Mouse (Mus musculus) neural tube, embryonic 14.5 days (tissue): ENCODE data around the gene Aak1. TPM values are rescaled to one million over a fixed set of nuclear protein-coding genes. Genes with fewer than 3 reads are reported as not detected.
"Not testable (repeated sequence)": the region's sequence is repeated elsewhere in the genome, so short reads cannot be mapped to it uniquely, and the experiment has no call there.

Experiments used
- ATAC-seq: fragments of 200-750 bp; cut with Nextera tagmentation; 2 replicates; pipeline ENCODE4 v1.8.0; 2017; ENCODE audit warnings: low read depth, mild to moderate bottlenecking, moderate TSS enrichment, moderate library complexity
- H3K27ac ChIP-seq: fragments of 300-500 bp; sonication (generic); 2 replicates; pipeline ENCODE4 v1.5.1; 2014; ENCODE audit warnings: low read depth, mild to moderate bottlenecking, control low read depth, low read length, moderate library complexity, mixed read lengths
- H3K27me3 ChIP-seq: fragments of 300-500 bp; sonication (generic); 2 replicates; pipeline ENCODE4 v1.6.1; 2014; ENCODE audit warnings: low read length; ENCODE audit not compliant: control insufficient read depth, insufficient read depth
- H3K36me3 ChIP-seq: fragments of 300-500 bp; sonication (generic); 2 replicates; pipeline ENCODE4 v1.6.1; 2014; ENCODE audit warnings: low read length, mixed read lengths; ENCODE audit not compliant: control insufficient read depth, insufficient read depth
- H3K4me1 ChIP-seq: fragments of 300-500 bp; sonication (generic); 2 replicates; pipeline ENCODE4 v1.6.1; 2014; ENCODE audit warnings: low read length; ENCODE audit not compliant: control insufficient read depth, insufficient read depth
- H3K4me2 ChIP-seq: fragments of 300-500 bp; sonication (generic); 2 replicates; pipeline ENCODE4 v1.6.1; 2014; ENCODE audit warnings: mild to moderate bottlenecking, low read depth, low read length, control low read depth
- H3K4me3 ChIP-seq: fragments of 300-500 bp; sonication (generic); 2 replicates; pipeline ENCODE4 v1.5.1; 2014; ENCODE audit warnings: low read depth, low read length, control low read depth, mixed read lengths
- H3K9ac ChIP-seq: fragments of 300-500 bp; sonication (generic); replicated peaks from 2 replicates; pipeline ENCODE4 v1.6.1; 2014; ENCODE audit warnings: low read depth, mild to moderate bottlenecking, control low read depth, low read length, mixed read lengths
- H3K9me3 ChIP-seq: fragments of 300-500 bp; sonication (generic); 2 replicates; pipeline ENCODE4 v1.6.1; 2016; ENCODE audit warnings: low read length; ENCODE audit not compliant: control insufficient read depth
- WGBS: fragments of 180-500 bp; shearing (Covaris S2); extraction: QIAGEN DNeasy Blood & Tissue Kit; methylation state at CpG from one replicate; pipeline ENCODE4 v1.1.7; 2014; 5-methylcytosine and 5-hydroxymethylcytosine counted together
- polyA plus RNA-seq: library from polyadenylated mRNA; unstranded; fragments of >200 nt; fragmentation: Nextera tagmentation; extraction: Ambion mirVana; gene quantifications from 2 replicates; pipeline ENCODE4 v1.2.1, GENCODE M21; 2014

The Aak1 gene
- polyA plus RNA-seq, 1 experiment from 2014 or later: 53.6 TPM

DNA sequence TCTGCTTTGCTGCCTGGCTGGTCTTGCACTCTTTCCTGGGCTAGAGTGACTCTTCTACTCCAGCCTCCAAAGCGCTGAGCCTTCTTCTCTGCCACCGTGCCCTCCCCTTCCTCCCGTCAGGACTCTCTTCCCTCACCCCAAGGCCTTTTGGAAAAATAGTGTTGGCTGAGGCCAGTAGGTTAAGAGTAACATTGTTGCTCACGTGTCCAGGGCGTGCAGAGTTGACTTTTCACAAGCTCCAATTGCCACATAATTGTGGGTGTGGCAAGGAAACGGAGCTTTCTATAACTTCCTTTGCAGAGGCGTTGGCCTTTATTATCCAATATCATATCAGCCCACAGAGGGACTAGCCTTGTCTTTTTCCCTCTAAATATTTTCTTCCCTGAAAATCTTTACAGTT lies 177.7 kb downstream of the Aak1 start:
- Histone ChIP-seq H3K4me3 (no peak overlapping the region), H3K9ac (no peak overlapping the region), H3K4me1 (no peaks in the 10 kb centered on the region), H3K4me2 (no peak overlapping the region), H3K9me3 (no peaks in the 10 kb centered on the region), H3K36me3 (peaks cover 38% of the 10 kb centered on the region), H3K27me3 (no peaks in the 10 kb centered on the region), H3K27ac (no peak overlapping the region)
- ATAC-seq: no peak
- 86% methylated on average over 7 of the region's 7 CpGs for WGBS

DNA sequence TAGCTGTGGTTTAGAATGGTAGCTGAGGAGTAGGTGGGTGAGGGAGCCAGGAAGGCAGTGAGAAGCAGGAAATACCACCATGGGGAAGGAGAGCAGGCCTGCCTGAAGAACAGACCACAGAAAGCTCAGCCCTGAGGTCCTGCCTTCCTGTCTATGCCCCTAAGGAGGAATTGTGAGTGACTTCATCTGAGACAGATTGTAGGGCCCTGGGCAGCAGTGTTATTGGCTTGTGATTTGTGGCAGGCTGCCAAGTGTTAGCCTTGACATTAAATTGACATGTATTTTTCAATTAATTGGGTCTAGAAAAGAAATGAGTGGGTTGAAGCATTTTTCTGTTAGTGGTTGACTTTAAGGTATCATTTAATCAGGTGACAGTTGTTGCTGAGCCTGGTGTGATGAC lies 179.6 kb downstream of the Aak1 start:
- Histone ChIP-seq H3K4me3 (no peak overlapping the region), H3K36me3 (peaks cover 30% of the 10 kb centered on the region), H3K27me3 (no peaks in the 10 kb centered on the region), H3K9me3 (no peaks in the 10 kb centered on the region), H3K27ac (no peak overlapping the region), H3K4me1 (no peaks in the 10 kb centered on the region), H3K9ac (no peak overlapping the region), H3K4me2 (no peak overlapping the region)
- ATAC-seq: no peak

DNA sequence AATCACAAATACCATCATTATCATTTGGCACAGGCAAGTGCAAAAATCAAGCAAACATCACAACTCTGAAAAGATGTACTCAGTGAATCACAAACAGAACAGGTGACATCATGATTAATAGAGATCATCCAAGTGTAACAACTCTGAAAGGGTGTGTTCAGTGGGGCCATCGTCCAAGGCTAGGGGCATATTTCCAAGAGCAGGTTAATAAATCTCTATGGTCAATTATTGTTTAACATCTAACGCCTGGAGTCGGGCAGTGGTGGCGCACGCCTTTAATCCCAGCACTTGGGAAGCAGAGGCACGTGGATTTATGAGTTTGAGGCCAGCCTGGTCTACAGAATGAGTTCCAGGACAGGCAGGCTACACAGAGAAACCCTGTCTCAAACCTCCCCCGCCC lies 182.0 kb downstream of the Aak1 start:
- not testable (repeated sequence) for H3K9ac ChIP-seq, H3K4me2 ChIP-seq, H3K27ac ChIP-seq, H3K27me3 ChIP-seq, ATAC-seq, H3K9me3 ChIP-seq, H3K4me1 ChIP-seq, H3K4me3 ChIP-seq
- H3K36me3 ChIP-seq: peaks cover 15% of the 10 kb centered on the region
- WGBS: 51% methylated on average over 7 of the region's 7 CpGs

DNA sequence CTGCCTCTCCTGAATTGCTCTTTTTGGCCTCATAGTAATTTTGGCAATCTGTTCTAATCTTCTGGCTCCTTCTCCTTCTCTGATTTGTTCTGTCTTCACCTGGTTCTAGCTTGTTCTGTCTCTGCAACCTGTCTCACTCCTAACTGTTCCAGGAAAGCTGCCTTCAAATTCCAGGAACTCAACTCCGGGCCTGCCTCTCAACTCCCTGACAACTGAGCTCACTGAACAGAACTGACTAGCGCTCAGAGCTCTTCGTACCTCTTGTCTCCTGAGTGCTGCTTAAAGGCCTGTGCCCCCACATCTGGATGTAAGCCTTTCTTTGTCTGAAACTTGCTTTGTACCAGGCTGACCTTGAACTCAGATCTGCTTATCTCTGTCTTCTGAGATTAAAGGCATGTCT lies 183.1 kb downstream of the Aak1 start:
- WGBS: 97% methylated on average over 3 of the region's 3 CpGs
- H3K36me3 ChIP-seq: peaks cover 11% of the 10 kb centered on the region
- no peaks in the 10 kb centered on the region for H3K4me1 ChIP-seq
- H3K4me3 ChIP-seq: no peak overlapping the region
- H3K27me3 ChIP-seq: no peaks in the 10 kb centered on the region
- H3K9me3 ChIP-seq: no peaks in the 10 kb centered on the region
- no peak overlapping the region for H3K27ac ChIP-seq
- H3K9ac ChIP-seq: no peak overlapping the region
- no peak overlapping the region for H3K4me2 ChIP-seq
- ATAC-seq: no peak

DNA sequence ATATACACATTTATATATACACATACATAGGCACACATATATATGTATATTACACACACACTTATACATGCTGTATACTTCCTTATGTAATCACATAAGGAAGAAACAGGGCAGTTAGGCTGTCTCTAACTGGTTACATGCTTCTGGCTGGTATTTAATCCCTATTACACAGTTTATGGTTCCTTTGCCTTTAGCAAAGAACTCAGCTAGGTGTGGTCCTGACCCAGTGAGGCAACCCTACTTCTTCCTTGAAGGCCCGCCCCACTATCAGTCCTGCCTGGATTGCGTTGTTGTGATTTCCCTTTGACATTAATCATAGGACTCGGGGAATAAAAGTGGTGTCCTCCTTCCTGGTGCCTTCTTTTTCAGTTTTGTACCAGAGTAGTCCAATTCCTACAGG lies 185.1 kb downstream of the Aak1 start:
- Histone ChIP-seq H3K27me3 (no peaks in the 10 kb centered on the region), H3K9me3 (no peaks in the 10 kb centered on the region), H3K36me3 (no peaks in the 10 kb centered on the region), H3K4me1 (no peaks in the 10 kb centered on the region), H3K4me3 (no peak overlapping the region), H3K9ac (no peak overlapping the region), H3K27ac (no peak overlapping the region), H3K4me2 (no peak overlapping the region)
- no peak for ATAC-seq
- WGBS: 91% methylated on average over 3 of the region's 3 CpGs

DNA sequence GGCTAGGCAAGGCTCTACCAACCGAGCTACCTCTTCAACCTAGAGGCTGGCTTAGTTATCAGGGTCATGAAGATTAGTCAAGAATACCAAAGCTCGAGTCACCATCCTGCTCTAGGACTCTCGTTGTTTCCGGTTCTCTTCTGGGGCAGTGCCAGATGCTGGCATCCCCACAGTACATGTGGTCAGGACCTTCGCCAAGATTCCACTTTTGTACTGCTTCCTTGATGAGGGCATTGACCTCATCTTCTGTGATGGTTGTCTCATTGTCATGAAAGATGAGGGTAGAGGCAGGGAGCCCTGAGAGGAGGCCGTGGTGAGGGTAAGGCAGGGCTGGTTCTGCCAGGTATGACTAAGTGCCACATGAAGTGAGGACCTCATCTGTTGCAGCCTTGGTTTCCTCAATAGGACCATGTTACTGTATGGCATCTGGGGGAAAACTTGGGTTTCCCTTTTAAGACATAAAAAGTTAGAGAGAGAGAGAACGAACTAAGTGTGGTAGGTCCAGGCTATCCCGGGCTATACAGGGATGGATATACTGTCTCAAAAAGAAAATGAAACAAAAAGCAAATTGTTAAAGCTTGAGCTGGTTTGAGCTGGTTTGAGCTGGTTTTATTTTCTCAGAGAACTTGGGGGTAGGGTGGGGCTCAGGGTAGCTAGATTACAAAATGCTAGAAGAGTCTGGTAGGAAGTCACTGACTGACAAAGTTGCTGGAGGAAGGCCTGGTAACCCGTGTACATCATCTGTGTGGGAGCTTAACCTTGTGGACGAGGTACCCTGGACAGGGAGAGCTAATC lies 188.7 kb downstream of the Aak1 start:
- Histone ChIP-seq H3K9me3 (no peaks in the 10 kb centered on the region), H3K4me3 (no peak overlapping the region), H3K36me3 (no peaks in the 10 kb centered on the region), H3K4me2 (no peak overlapping the region), H3K9ac (no peak overlapping the region), H3K27me3 (no peaks in the 10 kb centered on the region), H3K27ac (no peak overlapping the region), H3K4me1 (no peaks in the 10 kb centered on the region)
- ATAC-seq: no peak
- 87% methylated on average over 10 of the region's 10 CpGs for WGBS

DNA sequence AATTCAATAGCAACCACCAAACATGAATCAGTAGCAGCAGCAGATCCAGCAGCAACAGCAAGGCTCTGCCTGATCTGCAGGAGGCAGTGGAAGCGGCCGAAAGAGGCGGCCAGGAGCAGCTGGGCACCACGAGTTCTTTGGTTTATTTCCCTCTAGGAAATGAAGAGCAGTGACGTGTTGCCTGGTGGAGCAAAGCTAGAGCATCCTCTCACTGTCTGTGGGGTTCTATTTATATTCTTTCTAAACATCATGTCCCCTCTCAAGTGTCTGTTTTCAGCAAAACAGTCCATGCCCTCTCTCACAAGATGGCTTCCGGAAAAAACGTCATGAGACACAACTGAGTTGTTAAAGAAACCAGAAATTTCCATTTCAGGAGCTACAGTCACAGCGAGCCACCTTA lies 189.8 kb downstream of the Aak1 start:
- no peak overlapping the region for H3K27ac ChIP-seq
- no peak overlapping the region for H3K9ac ChIP-seq
- H3K27me3 ChIP-seq: no peaks in the 10 kb centered on the region
- no peaks in the 10 kb centered on the region for H3K36me3 ChIP-seq
- 91% methylated on average over 8 of the region's 8 CpGs for WGBS
- no peak for ATAC-seq
- H3K4me1 ChIP-seq: peaks cover 7% of the 10 kb centered on the region
- H3K4me3 ChIP-seq: no peak overlapping the region
- H3K4me2 ChIP-seq: no peak overlapping the region
- H3K9me3 ChIP-seq: no peaks in the 10 kb centered on the region

DNA sequence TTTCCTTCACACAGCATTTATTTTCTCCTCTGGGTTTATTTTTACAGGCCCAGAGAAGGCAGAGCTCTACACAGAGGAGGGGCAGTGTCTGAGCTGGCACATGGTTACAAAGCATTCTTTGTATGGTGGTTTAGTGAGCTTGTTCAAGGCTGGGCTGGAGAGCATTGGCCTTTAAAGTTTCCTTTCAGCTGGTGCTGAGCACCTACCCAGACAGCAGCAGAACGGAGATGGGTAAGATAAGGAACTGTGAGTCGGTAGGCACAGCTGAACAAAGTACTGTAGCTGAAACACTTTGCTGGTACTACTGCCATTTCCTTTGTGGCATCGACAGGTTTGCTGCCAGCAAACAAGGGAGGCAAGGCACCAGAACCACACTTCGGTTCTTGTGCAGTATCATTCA lies 191.7 kb downstream of the Aak1 start:
- H3K4me3 ChIP-seq: no peak overlapping the region
- H3K36me3 ChIP-seq: no peaks in the 10 kb centered on the region
- no peaks in the 10 kb centered on the region for H3K9me3 ChIP-seq
- 83% methylated on average over 4 of the region's 4 CpGs for WGBS
- H3K4me2 ChIP-seq: no peak overlapping the region
- no peaks in the 10 kb centered on the region for H3K27me3 ChIP-seq
- H3K27ac ChIP-seq: peak overlapping the region; percentile 57; the same call in 1 of the 2 replicates
- peaks cover 7% of the 10 kb centered on the region for H3K4me1 ChIP-seq
- H3K9ac ChIP-seq: no peak overlapping the region
- no peak for ATAC-seq

DNA sequence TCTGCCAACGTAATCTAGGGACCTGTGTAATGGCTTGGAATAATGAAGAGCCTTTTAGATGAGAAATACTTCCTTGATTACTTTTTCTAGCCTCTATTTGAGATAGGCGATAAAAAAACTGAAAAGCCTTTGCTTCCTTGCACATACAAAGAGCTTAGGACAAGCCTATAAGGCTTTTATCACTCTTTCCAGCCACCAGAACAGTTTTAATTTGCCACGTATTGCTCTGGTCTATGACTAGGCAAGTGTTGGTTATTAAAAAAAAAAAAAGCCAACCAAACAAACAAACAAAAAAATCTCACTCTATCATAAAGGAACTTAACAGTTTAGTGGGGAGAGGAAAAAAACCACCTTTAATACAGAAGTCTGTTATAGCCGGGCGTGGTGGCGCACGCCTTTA lies 192.1 kb downstream of the Aak1 start:
- no peak overlapping the region for H3K27ac ChIP-seq
- peaks cover 7% of the 10 kb centered on the region for H3K4me1 ChIP-seq
- ATAC-seq: no peak
- H3K4me2 ChIP-seq: peak overlapping the region; percentile 62; the same call in 1 of the 2 replicates
- 88% methylated on average over 7 of the region's 7 CpGs for WGBS
- H3K36me3 ChIP-seq: no peaks in the 10 kb centered on the region
- H3K9me3 ChIP-seq: no peaks in the 10 kb centered on the region
- no peaks in the 10 kb centered on the region for H3K27me3 ChIP-seq
- H3K9ac ChIP-seq: peak overlapping the region; percentile 95; the same call in 1 of the 2 replicates
- no peak overlapping the region for H3K4me3 ChIP-seq
